Mouse (Mus musculus): ENCODE measurements around the gene Olfr1226.

DNA sequence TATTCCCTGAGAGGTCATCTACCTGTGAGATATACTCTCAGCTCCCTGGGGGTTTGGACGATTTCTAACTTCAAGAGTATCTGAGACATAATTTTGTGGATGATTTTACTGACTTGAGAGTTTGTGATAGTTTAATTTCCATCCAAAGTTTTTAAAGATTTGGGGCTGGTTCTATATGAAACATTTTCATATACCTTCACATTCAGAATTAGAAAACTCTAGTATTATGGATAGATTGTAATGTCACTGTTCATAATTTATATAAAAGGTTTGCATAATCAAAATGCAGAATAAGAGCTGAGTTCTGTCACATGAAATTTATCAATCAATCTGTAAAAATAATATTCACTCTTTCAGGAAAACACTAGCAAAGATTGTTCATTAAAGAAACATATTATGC lies 48.4 kb downstream of the Olfr1226 start, which contains the start of gene Olfr1223:
- TF ChIP-seq CTCF (IDR thresholded peaks at IDR 0.05; ENCODE audit: control insufficient read depth, insufficient read depth, insufficient replicate concordance, low read depth, low read length) (no peak), POLR2A (IDR thresholded peaks at IDR 0.05; ENCODE audit: control insufficient read depth, low read depth, low read length) (no peak)
